Mouse (Mus musculus): ENCODE data around the gene Trim80.

- no peak for TF ChIP-seq CTCF (IDR thresholded peaks at IDR 0.05; ENCODE audit: low read depth, low read length)
- no peak for TF ChIP-seq POLR2A (IDR thresholded peaks at IDR 0.05; ENCODE audit: borderline replicate concordance, low read depth, low read length)
Observed at GRCm38 (mm10) chr11:115464851-115465250, 24.5 kb downstream of the Trim80 start.
